Mouse (Mus musculus): ENCODE data around the gene Mob3b.

GRCm38 (mm10) chr4:34987568-34987967 lies 169.7 kb downstream of the Mob3b start:
- TF ChIP-seq POLR2A (IDR thresholded peaks at IDR 0.05; ENCODE audit: insufficient read depth, low read length) (no peak), CTCF (IDR thresholded peaks at IDR 0.05; ENCODE audit: low read depth, low read length) (no peak)

Measured in ES-Bruce4 (cell line).